Mouse (Mus musculus) embryonic stem cell, embryonic (primary cell): Measurements from ENCODE around the gene Actl6b.

Source experiments
- CTCF ChIA-PET, 4 experiments: fragments of 300-600 bp in 2 of 4; fragments of 350-600 bp in 2 of 4; sonication (Branson Sonifier 250); formaldehyde crosslinking; loops; one replicate each; lab custom pipeline; 2022; ENCODE audit warnings: inconsistent platforms in 2 of 4; lab: Charles Lee
- POLR2A ChIA-PET, 4 experiments: fragments of 300-600 bp in 2 of 4; fragments of 350-600 bp in 2 of 4; sonication (Branson Sonifier 250); formaldehyde crosslinking; loops; one replicate each; lab custom pipeline; 2022; ENCODE audit warnings: antibody characterized with exemption in 4 of 4, inconsistent platforms in 1 of 4; lab: Charles Lee

Actl6b gene

GRCm38 (mm10) chr5:137599600-137599999 is 46.3 kb downstream of the Actl6b start:
- CTCF ChIA-PET: interaction anchor here (0.6 to 1.5 kb wide), 7 partner anchors 9 to 97 kb away, joined by 3 to 7 read pairs (median 4); partner anchors contain the start of gene Pop7 (in 1 of the 4)

GRCm38 (mm10) chr5:137600281-137600618 is 46.9 kb downstream of the Actl6b start:
- POLR2A ChIA-PET: interaction anchor here (0.7 to 3.0 kb wide), 49 partner anchors 8 to 555 kb away, joined by 3 to 40 read pairs (median 4); partner anchors contain the start of genes Pcolce (in 3 of the 4), Gm20605 (in 2 of the 4), Pop7 (in 2 of the 4) and Ap1s1 (in 1 of the 4)
- CTCF ChIA-PET: interaction anchor here (0.5 to 1.5 kb wide), 15 partner anchors 10 to 373 kb away, joined by 3 to 7 read pairs (median 3); partner anchors contain the start of genes Fbxo24 (in 1 of the 4), Lrch4 (in 1 of the 4) and Pop7 (in 1 of the 4)

More at GRCm38 (mm10) chr5:137599600-137599999, 46.3 kb downstream of the Actl6b start:
- POLR2A ChIA-PET: interaction anchor here (0.7 to 3.0 kb wide), 29 partner anchors 9 to 554 kb away, joined by 3 to 40 read pairs (median 4); partner anchors contain the start of genes Pcolce (in 3 of the 4), Ap1s1 (in 1 of the 4), Fbxo24 (in 1 of the 4) and Gm20605 (in 1 of the 4)

- POLR2A ChIA-PET: interaction anchor here (0.6 to 3.0 kb wide), 51 partner anchors 8 to 555 kb away, joined by 3 to 40 read pairs (median 4); partner anchors contain the start of genes Pcolce (in 3 of the 4), Fbxo24 (in 2 of the 4), Gm20605 (in 2 of the 4) and Pop7 (in 2 of the 4)
Observed at GRCm38 (mm10) chr5:137600619-137601364, 47.5 kb downstream of the Actl6b start, which contains the start of gene Mospd3. Gene Mospd3, minus strand, starts transcription at chr5:137601058.

GRCm38 (mm10) chr5:137601365-137601729 is 48.0 kb downstream of the Actl6b start:
- ChIA-PET CTCF (interaction anchor here in 1 of 4 experiments (0.8 kb wide), 1 partner anchor 34 kb away, joined by 4 read pairs; no protein-coding TSS in a partner anchor), POLR2A (interaction anchor here in 3 of 4 experiments (0.6 to 3.0 kb wide), 12 partner anchors 9 to 489 kb away, joined by 3 to 40 read pairs (median 4); partner anchors contain the start of genes Fbxo24 (in 2 of the 3), Gm20605 (in 1 of the 3), Lrch4 (in 1 of the 3) and Pcolce (in 1 of the 3))

More at GRCm38 (mm10) chr5:137600619-137601364, 47.5 kb downstream of the Actl6b start, which contains the start of gene Mospd3:
- CTCF ChIA-PET: interaction anchor here (0.5 to 1.5 kb wide), 13 partner anchors 10 to 373 kb away, joined by 3 to 8 read pairs (median 4); partner anchors contain the start of genes Fbxo24 (in 1 of the 4), Lrch4 (in 1 of the 4) and Pop7 (in 1 of the 4)

- CTCF ChIA-PET: interaction anchor here in 2 of 4 experiments (0.6 to 1.3 kb wide), 3 partner anchors 22 to 49 kb away, joined by 3 read pairs; partner anchors contain the start of gene Tfr2 (in 1 of the 2)
- POLR2A ChIA-PET: interaction anchor here (0.5 to 3.3 kb wide), 23 partner anchors 8 to 552 kb away, joined by 3 to 20 read pairs (median 5); partner anchors contain the start of genes Fbxo24 (in 1 of the 4), Gm20605 (in 1 of the 4), Irs3 (in 1 of the 4) and Lrch4 (in 1 of the 4)
Observed at GRCm38 (mm10) chr5:137607860-137608653, 54.7 kb downstream of the Actl6b start.

- CTCF ChIA-PET: interaction anchor here in 2 of 4 experiments (0.9 to 1.3 kb wide), 4 partner anchors 22 to 48 kb away, joined by 3 to 4 read pairs (median 3); partner anchors contain the start of genes Sap25 (in 1 of the 2) and Tfr2 (in 1 of the 2)
- POLR2A ChIA-PET: interaction anchor here (0.5 to 3.3 kb wide), 26 partner anchors 8 to 177 kb away, joined by 3 to 20 read pairs (median 4); partner anchors contain the start of genes Sap25 (in 2 of the 4), Fbxo24 (in 1 of the 4), Gm20605 (in 1 of the 4) and Irs3 (in 1 of the 4)
Observed at GRCm38 (mm10) chr5:137608654-137609190, 55.4 kb downstream of the Actl6b start.

- ChIA-PET POLR2A (interaction anchor here (0.6 to 3.3 kb wide), 25 partner anchors 9 to 315 kb away, joined by 3 to 20 read pairs (median 4); partner anchors contain the start of genes Sap25 (in 2 of the 4), Fbxo24 (in 1 of the 4), Gm20605 (in 1 of the 4) and Lrch4 (in 1 of the 4)), CTCF (interaction anchor here in 3 of 4 experiments (0.6 to 1.3 kb wide), 5 partner anchors 23 to 321 kb away, joined by 3 to 6 read pairs (median 3); partner anchors contain the start of gene Sap25 (in 1 of the 3))
Observed at GRCm38 (mm10) chr5:137609292-137609691, 56.0 kb downstream of the Actl6b start.

- ChIA-PET CTCF (interaction anchor here in 1 of 4 experiments (1.6 kb wide), 2 partner anchors 31 to 108 kb away, joined by 7 to 9 read pairs; partner anchors contain the start of genes Pop7 and Sap25), POLR2A (interaction anchor here in 2 of 4 experiments (0.9 to 6.4 kb wide), 11 partner anchors 9 to 108 kb away, joined by 3 to 126 read pairs (median 10); partner anchors contain the start of genes Fbxo24 (in 2 of the 2), Gm20605 (in 2 of the 2), Lrch4 (in 2 of the 2) and Mospd3 (in 1 of the 2))
Observed at GRCm38 (mm10) chr5:137610056-137610455, 56.7 kb downstream of the Actl6b start.

- CTCF ChIA-PET: interaction anchor here (0.6 to 1.8 kb wide), 8 partner anchors 10 to 142 kb away, joined by 3 to 9 read pairs (median 4); partner anchors contain the start of genes Sap25 (in 2 of the 4) and Pop7 (in 1 of the 4)
- POLR2A ChIA-PET: interaction anchor here in 3 of 4 experiments (0.6 to 6.4 kb wide), 19 partner anchors 8 to 560 kb away, joined by 3 to 126 read pairs (median 4); partner anchors contain the start of genes Pop7 (in 3 of the 3), Fbxo24 (in 2 of the 3), Gm20605 (in 2 of the 3) and Lrch4 (in 2 of the 3)
Observed at GRCm38 (mm10) chr5:137610548-137611244, 57.4 kb downstream of the Actl6b start.

- CTCF ChIA-PET: interaction anchor here (0.5 to 1.8 kb wide), 9 partner anchors 11 to 141 kb away, joined by 3 to 9 read pairs (median 4); partner anchors contain the start of genes Sap25 (in 2 of the 4) and Pop7 (in 1 of the 4)
- POLR2A ChIA-PET: interaction anchor here in 3 of 4 experiments (0.6 to 6.4 kb wide), 20 partner anchors 9 to 559 kb away, joined by 3 to 126 read pairs (median 4); partner anchors contain the start of genes Pop7 (in 3 of the 3), Fbxo24 (in 2 of the 3), Gm20605 (in 2 of the 3) and Lrch4 (in 2 of the 3)
Observed at GRCm38 (mm10) chr5:137611245-137611602, 57.9 kb downstream of the Actl6b start.

- ChIA-PET CTCF (interaction anchor here (0.6 to 1.7 kb wide), 15 partner anchors 14 to 603 kb away, joined by 3 to 6 read pairs (median 3); partner anchors contain the start of genes Fbxo24 (in 1 of the 4), Lrch4 (in 1 of the 4), Pop7 (in 1 of the 4) and Sap25 (in 1 of the 4)), POLR2A (interaction anchor here (0.6 to 6.4 kb wide), 29 partner anchors 9 to 672 kb away, joined by 3 to 126 read pairs (median 4); partner anchors contain the start of genes Fbxo24 (in 3 of the 4), Gm20605 (in 3 of the 4), Lrch4 (in 3 of the 4) and Mospd3 (in 2 of the 4))
Observed at GRCm38 (mm10) chr5:137613076-137613475, 59.8 kb downstream of the Actl6b start.

- ChIA-PET CTCF (interaction anchor here (0.6 to 1.7 kb wide), 17 partner anchors 8 to 604 kb away, joined by 3 to 6 read pairs (median 3); partner anchors contain the start of genes Fbxo24 (in 1 of the 4), Lrch4 (in 1 of the 4), Pop7 (in 1 of the 4) and Sap25 (in 1 of the 4)), POLR2A (interaction anchor here (0.6 to 6.4 kb wide), 30 partner anchors 8 to 672 kb away, joined by 3 to 126 read pairs (median 4); partner anchors contain the start of genes Fbxo24 (in 3 of the 4), Gm20605 (in 3 of the 4), Lrch4 (in 3 of the 4) and Mospd3 (in 2 of the 4))
Observed at GRCm38 (mm10) chr5:137613550-137613949, 60.2 kb downstream of the Actl6b start, which contains the start of gene Pcolce. Gene Pcolce, minus strand, starts transcription at chr5:137613784.

GRCm38 (mm10) chr5:137614921-137615320 is 61.6 kb downstream of the Actl6b start:
- ChIA-PET POLR2A (interaction anchor here in 3 of 4 experiments (0.5 to 6.4 kb wide), 16 partner anchors 8 to 172 kb away, joined by 3 to 126 read pairs (median 4); partner anchors contain the start of genes Fbxo24 (in 2 of the 3), Gm20605 (in 2 of the 3), Lrch4 (in 2 of the 3) and Mospd3 (in 2 of the 3)), CTCF (interaction anchor here in 3 of 4 experiments (0.7 to 1.7 kb wide), 6 partner anchors 9 to 1869 kb away, joined by 3 to 6 read pairs (median 4); no protein-coding TSS in a partner anchor)

- ChIA-PET POLR2A (interaction anchor here in 3 of 4 experiments (0.7 to 6.4 kb wide), 11 partner anchors 8 to 145 kb away, joined by 3 to 126 read pairs (median 5); partner anchors contain the start of genes Fbxo24 (in 2 of the 3), Gm20605 (in 2 of the 3), Lrch4 (in 2 of the 3) and Mospd3 (in 1 of the 3)), CTCF (interaction anchor here in 3 of 4 experiments (0.7 to 1.4 kb wide), 3 partner anchors 13 to 1869 kb away, joined by 3 to 4 read pairs (median 4); no protein-coding TSS in a partner anchor)
Observed at GRCm38 (mm10) chr5:137615347-137615746, 62.0 kb downstream of the Actl6b start.
